Mouse (Mus musculus) kidney, adult 11 months (tissue): Measurements from ENCODE around the gene Cdhr3.

ENCODE experiments used
- DNase-seq: peaks from one replicate; pipeline ENCODE4 v3.0.0; 2022

Gene Cdhr3

GRCm38 (mm10) chr12:33092775-33093174 is at the start of gene Cdhr3:
Cdhr3 (minus strand) TSS chr12:33092875.
- no peak for DNase-seq

DNA sequence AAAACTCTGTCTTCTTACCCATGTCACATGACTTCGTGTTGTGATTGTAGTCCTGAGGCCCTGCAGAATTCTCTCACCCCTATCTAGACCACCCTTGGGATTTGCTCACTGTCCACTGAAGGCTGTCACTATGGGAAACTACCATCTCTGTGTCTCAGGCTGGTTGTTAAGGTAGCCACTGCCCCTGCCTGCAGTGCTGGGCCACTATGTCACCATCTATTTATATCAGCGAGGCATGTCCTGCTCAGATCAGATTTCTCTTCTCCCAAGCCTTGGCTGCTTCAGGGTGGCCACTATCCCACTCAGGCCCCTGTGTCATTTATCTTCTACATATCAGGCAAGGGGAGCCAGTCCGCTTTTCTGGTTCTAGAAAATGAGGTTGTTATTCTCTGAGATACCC is 46.4 kb upstream of the Cdhr3 start:
- DNase-seq = no peak

DNA sequence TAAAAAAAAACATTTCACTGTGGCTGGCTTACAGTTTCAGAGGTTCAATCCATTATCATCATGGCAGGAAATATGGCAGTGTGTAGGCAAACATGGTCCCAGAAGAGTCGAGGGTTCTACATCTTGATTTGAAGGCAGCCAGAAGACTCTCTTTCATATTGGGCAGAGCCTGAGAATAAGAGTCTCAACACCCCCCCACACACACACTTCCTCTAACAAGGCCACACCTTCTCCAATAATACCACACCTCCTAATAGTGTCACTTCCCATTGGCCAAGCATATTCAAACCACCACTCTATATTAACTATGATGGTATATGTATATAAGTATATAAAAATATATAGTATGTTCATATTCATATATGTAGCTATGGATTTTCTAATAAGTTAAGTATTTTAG is 45.2 kb upstream of the Cdhr3 start:
- no peak for DNase-seq

GRCm38 (mm10) chr12:33131796-33132195 is 39.1 kb upstream of the Cdhr3 start:
- no peak for DNase-seq

DNA sequence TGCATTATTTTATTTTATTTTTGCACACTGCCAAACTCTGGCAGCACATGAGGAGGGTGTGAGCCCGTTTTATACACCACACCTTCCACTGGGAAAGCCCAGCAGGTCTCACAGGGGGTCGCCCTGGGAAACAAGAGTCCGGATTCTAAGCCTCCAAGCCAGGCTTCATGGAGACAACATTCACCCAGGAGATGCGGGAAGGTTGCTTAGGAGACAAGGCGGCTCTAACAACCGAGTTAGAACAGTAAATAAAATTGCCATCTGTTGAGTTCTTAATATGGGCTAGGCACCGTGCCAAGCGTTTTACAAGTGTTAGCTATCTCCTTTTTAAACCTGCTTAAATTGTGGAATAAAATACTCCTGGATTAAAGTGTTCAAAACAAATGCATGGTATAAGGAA is 37.7 kb upstream of the Cdhr3 start:
- no peak for DNase-seq

DNA sequence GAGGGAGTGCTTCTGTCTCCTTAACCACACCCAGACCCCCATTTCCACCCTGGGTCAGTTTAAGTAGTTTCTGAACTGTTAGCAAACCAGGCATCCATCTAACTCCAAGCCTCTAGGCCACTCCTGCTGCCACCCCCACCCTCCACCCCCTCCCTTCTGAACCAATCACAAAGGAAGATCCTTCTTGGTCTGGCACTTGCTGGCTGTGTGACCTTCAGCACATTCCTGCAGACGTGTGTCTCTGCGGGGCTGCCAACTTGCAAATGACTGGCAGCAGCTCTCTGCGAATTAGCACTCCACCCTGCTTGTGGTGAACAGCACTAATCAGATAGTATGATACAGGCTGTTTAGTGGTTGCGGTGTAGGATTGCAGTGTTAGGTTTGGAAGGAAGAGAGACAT is 36.7 kb upstream of the Cdhr3 start:
- DNase-seq = peak; percentile 64

DNA sequence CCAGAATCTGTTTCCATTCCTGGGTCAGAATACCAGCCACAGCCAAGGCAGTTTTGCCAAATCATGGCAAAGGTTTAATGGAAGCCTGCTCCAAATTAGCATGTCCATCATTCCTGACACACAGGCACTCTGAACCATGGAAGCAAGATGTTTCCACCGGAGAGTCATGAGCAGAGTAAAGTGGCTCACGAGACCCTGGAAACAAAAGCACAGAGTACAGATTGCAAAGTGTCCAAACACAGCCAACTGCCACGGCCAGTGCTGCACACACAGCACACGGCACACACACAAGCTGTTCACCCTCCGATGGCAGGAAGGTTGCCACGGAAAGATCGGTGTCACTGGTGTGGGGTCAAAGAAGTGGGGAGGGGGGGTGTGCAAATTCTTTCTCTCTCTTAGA is 36.0 kb upstream of the Cdhr3 start:
- no peak for DNase-seq

GRCm38 (mm10) chr12:33128121-33128520 is 35.4 kb upstream of the Cdhr3 start:
- DNase-seq = no peak

DNA sequence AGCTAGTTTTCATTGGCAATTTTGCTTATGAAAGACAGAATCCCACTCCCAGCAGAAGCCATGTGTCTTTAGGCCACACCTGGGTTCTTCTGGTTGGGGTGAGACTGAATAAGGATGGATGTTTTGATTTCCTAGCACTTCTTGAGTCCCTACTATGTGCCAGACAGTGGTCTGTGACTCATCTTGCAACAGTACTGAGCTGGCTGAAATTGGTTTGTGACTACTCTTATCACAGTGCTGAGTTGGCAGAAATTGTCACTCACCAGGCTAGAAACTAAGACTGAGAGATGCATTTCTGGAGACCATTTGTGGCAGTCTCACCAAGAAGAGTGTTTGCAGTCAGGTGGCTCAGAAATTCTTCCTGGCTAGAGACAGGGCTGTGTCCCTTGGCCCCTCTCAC is 33.6 kb upstream of the Cdhr3 start:
- no peak for DNase-seq

DNA sequence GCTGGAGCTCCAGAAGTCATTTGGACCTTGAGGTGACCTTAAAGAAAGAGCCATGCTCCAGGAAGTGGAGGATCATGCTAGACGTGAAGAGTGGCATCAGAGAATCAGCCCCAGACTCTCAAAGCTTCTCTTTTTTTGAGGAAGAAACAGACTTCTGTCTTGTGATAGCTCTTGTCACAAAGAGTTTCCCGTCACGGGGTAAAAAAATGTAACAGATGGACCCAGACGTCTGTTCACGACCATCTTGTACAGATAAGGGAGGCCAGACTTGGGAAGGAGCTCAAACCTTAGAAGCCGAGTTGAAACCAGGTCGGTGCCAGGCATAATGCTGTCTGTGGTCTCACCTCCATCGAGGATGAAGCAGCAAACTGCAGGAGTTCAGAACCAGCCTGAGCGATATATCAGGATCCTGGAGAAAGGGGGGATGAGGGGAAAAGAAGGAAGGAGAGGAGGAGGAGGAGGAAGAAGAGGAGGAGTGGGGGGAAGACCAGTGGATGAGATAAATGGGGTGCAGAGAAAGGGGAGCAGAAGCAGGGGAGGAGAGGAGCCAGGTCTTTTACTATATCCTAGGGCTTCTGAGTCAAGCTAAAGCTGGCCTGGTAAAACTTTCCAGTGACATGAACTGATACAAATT is 33.0 kb upstream of the Cdhr3 start:
- DNase-seq = no peak

GRCm38 (mm10) chr12:33118624-33119301 is 26.1 kb upstream of the Cdhr3 start:
- DNase-seq = no peak

DNA sequence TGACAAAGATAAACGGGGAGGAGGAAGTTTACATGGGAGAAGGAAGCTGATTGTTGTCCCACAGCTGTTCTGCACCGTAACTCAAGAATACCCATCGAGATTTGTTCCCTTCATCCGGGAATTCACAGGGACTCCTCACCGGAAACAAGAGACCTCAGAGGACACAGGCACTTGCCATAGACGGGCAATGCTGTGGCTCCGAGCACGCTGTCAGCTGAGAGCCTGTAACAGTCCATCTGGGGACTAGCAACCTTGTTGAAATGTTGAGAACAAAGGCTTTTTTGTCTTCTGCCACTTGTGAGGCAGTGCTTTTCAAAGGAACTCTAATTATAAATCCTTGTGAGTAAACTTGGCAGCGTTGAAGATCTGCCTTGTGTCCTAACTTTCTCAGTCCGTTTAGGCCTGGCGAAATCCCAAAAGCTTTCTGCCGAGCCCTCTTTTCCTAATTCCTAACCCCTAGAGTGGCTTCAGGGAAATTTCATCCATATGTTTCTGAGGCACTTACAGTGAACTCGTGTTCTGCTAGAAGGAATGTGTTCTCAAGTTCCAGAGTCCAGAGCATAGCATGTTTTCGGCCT is 18.3 kb upstream of the Cdhr3 start:
- DNase-seq = peak; percentile 15

DNA sequence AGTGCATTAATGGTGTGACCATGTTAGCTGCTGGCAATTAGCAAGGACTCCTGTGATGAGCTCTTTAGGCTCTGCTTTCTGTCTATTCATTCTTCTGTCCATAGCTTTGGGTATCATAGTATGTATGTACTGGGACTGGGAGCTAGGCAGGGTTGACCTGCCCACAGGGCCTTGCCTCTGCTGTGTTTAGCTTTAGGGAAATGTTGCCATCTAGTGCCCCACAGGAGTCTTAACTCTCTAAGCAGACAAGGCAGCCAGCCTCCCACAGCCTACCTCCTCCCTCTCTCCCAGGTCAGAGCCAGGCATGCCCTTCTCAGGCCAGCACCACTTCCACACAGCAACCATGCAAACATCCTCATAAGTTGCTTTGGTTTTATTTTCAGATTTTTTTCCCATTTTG is 16.9 kb upstream of the Cdhr3 start:
- DNase-seq = no peak

DNA sequence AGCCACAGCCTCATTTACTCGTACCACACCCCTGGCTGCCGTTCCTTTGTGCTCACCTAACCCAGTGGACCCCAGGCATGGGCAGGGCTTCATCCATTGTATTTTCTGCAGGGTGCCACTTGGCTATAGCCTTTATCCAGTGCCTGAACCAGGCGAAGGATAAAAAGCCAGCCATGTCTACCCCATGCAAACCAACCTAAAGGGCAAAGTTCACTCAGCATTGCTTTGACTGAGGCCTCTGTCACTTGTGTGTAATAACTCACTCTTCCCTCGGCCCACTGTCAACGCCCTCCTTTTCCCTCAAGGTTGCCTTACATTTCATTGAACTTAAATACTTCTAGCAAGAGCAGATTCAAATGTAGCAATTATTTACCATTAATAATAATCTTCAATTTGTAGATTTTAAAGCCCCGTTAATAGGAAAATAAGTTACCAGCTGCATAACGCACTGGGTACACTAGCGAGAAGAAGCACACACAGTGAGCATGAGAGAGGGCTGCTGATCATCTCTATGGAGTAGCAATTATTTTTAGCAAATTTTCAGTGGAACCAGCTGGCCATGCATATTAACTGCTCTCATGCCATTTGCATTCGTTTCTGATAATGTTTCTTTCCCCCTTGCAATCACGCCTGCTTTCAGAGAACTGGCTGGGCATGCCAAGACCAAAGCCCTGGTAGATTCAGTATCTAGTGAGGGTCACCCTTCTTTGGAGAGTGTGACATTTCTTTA is 13.9 kb upstream of the Cdhr3 start:
- DNase-seq = no peak

DNA sequence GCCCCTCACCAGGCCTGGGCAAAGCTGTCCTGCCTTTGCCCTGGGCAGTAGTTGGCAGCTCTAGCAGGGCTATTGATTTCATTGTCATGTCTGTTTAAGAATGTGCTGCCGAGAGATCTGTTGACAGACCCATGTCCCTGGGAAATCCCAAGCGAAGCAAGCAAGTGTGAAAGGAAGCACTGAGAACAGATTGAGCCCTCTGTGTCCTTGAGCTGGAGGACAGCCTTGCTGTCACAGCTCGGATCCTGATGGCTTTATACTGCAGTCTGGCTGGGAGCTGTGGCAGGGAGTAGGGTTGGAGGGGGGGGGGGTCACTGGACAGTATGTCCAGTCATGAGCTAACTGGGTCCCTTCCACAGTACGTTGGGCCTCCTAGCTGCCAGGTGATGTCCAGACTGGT is 13.0 kb upstream of the Cdhr3 start:
- DNase-seq = no peak

GRCm38 (mm10) chr12:33102342-33103115 is 9.9 kb upstream of the Cdhr3 start:
- DNase-seq = no peak

GRCm38 (mm10) chr12:33101627-33102026 is 9.0 kb upstream of the Cdhr3 start:
- DNase-seq = no peak

GRCm38 (mm10) chr12:33096017-33096416 is 3.3 kb upstream of the Cdhr3 start:
- DNase-seq = no peak

- DNase-seq = no peak
Observed at GRCm38 (mm10) chr12:33092196-33092595, 479 bp downstream of the Cdhr3 start.

- DNase-seq = no peak
Observed at GRCm38 (mm10) chr12:33086151-33086550, 6.5 kb downstream of the Cdhr3 start.

DNA sequence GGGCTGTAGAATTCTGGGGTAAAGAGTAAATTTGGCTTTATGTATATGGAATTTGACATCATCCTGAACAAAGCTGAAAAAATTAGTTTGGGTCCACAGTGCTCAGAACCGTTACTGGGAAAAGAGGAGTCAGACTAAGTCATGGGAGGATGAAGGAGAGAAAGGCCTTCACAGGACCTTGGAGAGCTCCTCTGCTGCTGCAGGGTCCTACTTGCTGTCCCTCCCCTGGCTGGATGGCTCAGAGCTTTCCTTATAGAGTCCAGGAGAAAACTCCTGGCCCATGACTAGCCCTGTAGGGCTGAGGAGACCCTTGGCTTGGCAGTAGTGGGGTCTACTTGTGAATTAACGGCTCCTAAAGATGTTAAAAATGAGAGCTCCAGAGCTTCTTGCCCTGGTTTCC is 8.0 kb downstream of the Cdhr3 start:
- DNase-seq = no peak

GRCm38 (mm10) chr12:33083362-33083761 is 9.3 kb downstream of the Cdhr3 start:
- DNase-seq = peak; percentile 10

GRCm38 (mm10) chr12:33076309-33076708 is 16.4 kb downstream of the Cdhr3 start:
- DNase-seq = no peak
